Mouse (Mus musculus) lung, embryonic 16.5 days (tissue): ENCODE data around the gene Cyb561d1. TPM values are rescaled to one million over a fixed set of nuclear protein-coding genes. Genes with fewer than 3 reads are reported as not detected.
A peak's percentile ranks its signal among the peaks of the same experiment; 100 is the strongest.

Experiments used
- ATAC-seq: fragments of 200-750 bp; cut with Nextera tagmentation; 2 replicates; pipeline ENCODE4 v1.8.0; 2017; ENCODE audit warnings: low read depth, mild to moderate bottlenecking, moderate library complexity
- H3K27ac ChIP-seq: fragments of 300-500 bp; sonication (generic); 2 replicates; pipeline ENCODE4 v1.5.1; 2014; ENCODE audit warnings: mild to moderate bottlenecking, control low read depth, low read length
- H3K27me3 ChIP-seq: fragments of 300-500 bp; sonication (generic); 2 replicates; pipeline ENCODE4 v1.6.1; 2014; ENCODE audit warnings: low read depth, low read length, mixed read lengths; ENCODE audit not compliant: control insufficient read depth, insufficient read depth
- H3K36me3 ChIP-seq: fragments of 300-500 bp; sonication (generic); 2 replicates; pipeline ENCODE4 v1.6.1; 2014; ENCODE audit warnings: low read length; ENCODE audit not compliant: control insufficient read depth, insufficient read depth
- H3K4me1 ChIP-seq: fragments of 300-500 bp; sonication (generic); replicated peaks from 2 replicates; pipeline ENCODE4 v1.6.1; 2014; ENCODE audit warnings: low read length, mixed read lengths; ENCODE audit not compliant: control insufficient read depth, insufficient read depth
- H3K4me2 ChIP-seq: fragments of 300-500 bp; sonication (generic); 2 replicates; pipeline ENCODE4 v1.6.1; 2014; ENCODE audit warnings: low read depth, low read length, control low read depth
- H3K4me3 ChIP-seq: fragments of 300-500 bp; sonication (generic); 2 replicates; pipeline ENCODE4 v1.5.1; 2014; ENCODE audit warnings: mild to moderate bottlenecking, low read length, control low read depth
- H3K9ac ChIP-seq: fragments of 300-500 bp; sonication (generic); 2 replicates; pipeline ENCODE4 v1.6.1; 2014; ENCODE audit warnings: low read length, control low read depth
- H3K9me3 ChIP-seq: fragments of 300-500 bp; sonication (generic); 2 replicates; pipeline ENCODE4 v1.6.1; 2016; ENCODE audit warnings: low read length; ENCODE audit not compliant: control insufficient read depth
- WGBS: fragments of 180-500 bp; shearing (Covaris S2); extraction: QIAGEN DNeasy Blood & Tissue Kit; methylation state at CpG from one replicate; pipeline ENCODE4 v1.1.7; 2014; 5-methylcytosine and 5-hydroxymethylcytosine counted together
- polyA plus RNA-seq: library from polyadenylated mRNA; unstranded; fragments of >200 nt; fragmentation: Nextera tagmentation; extraction: Ambion mirVana; gene quantifications from 2 replicates; pipeline ENCODE4 v1.2.1, GENCODE M21; 2015

Gene Cyb561d1
- polyA plus RNA-seq, 1 experiment from 2014 or later: 3.1 TPM

GRCm38 (mm10) chr3:108220661-108221060 is 19.6 kb upstream of the Cyb561d1 start:
- Histone ChIP-seq H3K4me1 (no peaks in the 10 kb centered on the region), H3K9me3 (no peaks in the 10 kb centered on the region), H3K27me3 (peaks cover 19% of the 10 kb centered on the region), H3K27ac (no peak overlapping the region), H3K9ac (no peak overlapping the region), H3K36me3 (no peaks in the 10 kb centered on the region), H3K4me2 (no peak overlapping the region), H3K4me3 (no peak overlapping the region)
- whole genome bisulfite sequencing: 66% methylated on average over 3 of the region's 3 CpGs
- no peak for ATAC-seq

GRCm38 (mm10) chr3:108214734-108215133 is 13.7 kb upstream of the Cyb561d1 start:
- Histone ChIP-seq H3K27ac (no peak overlapping the region), H3K4me2 (no peak overlapping the region), H3K9me3 (no peaks in the 10 kb centered on the region), H3K27me3 (no peaks in the 10 kb centered on the region), H3K36me3 (no peaks in the 10 kb centered on the region), H3K9ac (no peak overlapping the region), H3K4me3 (no peak overlapping the region), H3K4me1 (peaks cover 4% of the 10 kb centered on the region)
- 8% methylated on average over 5 of the region's 5 CpGs for WGBS
- ATAC-seq: no peak

DNA sequence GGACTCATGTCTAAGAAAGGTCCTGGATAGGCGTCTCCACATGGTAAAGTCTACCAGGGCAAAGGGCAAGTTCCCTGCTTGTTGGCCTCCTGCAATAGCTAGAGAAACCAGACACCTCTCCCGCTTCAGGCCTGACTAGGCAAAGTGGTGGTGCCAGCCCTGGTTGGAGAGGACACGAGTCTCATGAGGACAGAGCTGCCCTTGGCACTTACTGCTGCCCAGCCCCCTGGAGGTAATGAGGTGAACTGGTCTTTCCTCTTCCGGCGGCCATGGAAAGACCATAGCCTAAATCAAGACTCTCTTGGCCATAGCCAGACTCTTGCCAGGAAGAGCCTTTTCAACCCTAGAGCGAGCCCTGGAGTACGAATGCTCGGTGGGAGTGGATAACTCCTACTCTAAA is 11.4 kb upstream of the Cyb561d1 start:
- H3K4me3 ChIP-seq: no peak overlapping the region
- no peaks in the 10 kb centered on the region for H3K36me3 ChIP-seq
- H3K27ac ChIP-seq: no peak overlapping the region
- no peaks in the 10 kb centered on the region for H3K27me3 ChIP-seq
- peaks cover 19% of the 10 kb centered on the region for H3K4me1 ChIP-seq
- H3K9ac ChIP-seq: no peak overlapping the region
- WGBS: 79% methylated on average over 8 of the region's 8 CpGs
- H3K4me2 ChIP-seq: no peak overlapping the region
- ATAC-seq: no peak
- H3K9me3 ChIP-seq: no peaks in the 10 kb centered on the region

DNA sequence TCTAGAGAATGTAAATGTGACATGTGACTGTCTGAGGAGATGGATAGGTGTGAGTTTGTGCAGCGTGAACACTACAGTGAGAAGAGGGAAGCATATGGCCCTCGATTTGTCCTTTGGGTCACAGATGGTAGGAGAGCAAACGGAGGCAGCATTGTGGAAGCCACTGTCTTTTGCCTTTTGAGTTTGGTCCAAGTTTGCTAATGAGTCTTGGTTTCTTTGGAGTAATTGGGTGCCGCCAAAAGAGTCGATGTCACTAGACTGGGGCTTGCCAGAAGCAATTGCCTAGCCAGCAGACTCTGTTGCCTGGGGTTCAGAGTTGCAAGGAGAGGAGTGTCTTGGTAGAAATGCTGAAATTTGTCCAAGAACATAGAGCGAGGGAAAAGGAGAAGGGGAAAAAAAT is 10.8 kb upstream of the Cyb561d1 start:
- WGBS: 64% methylated on average over 6 of the region's 6 CpGs
- H3K9ac ChIP-seq: no peak overlapping the region
- H3K27me3 ChIP-seq: no peaks in the 10 kb centered on the region
- no peaks in the 10 kb centered on the region for H3K9me3 ChIP-seq
- H3K4me2 ChIP-seq: no peak overlapping the region
- H3K36me3 ChIP-seq: no peaks in the 10 kb centered on the region
- ATAC-seq: no peak
- H3K4me1 ChIP-seq: peaks cover 24% of the 10 kb centered on the region
- H3K27ac ChIP-seq: no peak overlapping the region
- no peak overlapping the region for H3K4me3 ChIP-seq

GRCm38 (mm10) chr3:108210771-108211139 is 9.7 kb upstream of the Cyb561d1 start, which contains the start of gene Atxn7l2:
Atxn7l2 (minus strand) TSS chr3:108210934.
- 0% methylated on average over 14 of the region's 14 CpGs for WGBS
- peak within 1 kb of the TSS; percentile 71 for H3K4me3 ChIP-seq
- no peaks in the 10 kb centered on the region for H3K27me3 ChIP-seq
- peak within 1 kb of the TSS; percentile 87 for H3K27ac ChIP-seq
- H3K9me3 ChIP-seq: no peaks in the 10 kb centered on the region
- H3K36me3 ChIP-seq: peaks cover 4% of the 10 kb centered on the region; the same call in 1 of the 2 replicates
- peak within 1 kb of the TSS; percentile 80 for H3K9ac ChIP-seq
- peak; percentile 68 for ATAC-seq
- peaks cover 27% of the 10 kb centered on the region for H3K4me1 ChIP-seq
- peak within 1 kb of the TSS; percentile 72 for H3K4me2 ChIP-seq

DNA sequence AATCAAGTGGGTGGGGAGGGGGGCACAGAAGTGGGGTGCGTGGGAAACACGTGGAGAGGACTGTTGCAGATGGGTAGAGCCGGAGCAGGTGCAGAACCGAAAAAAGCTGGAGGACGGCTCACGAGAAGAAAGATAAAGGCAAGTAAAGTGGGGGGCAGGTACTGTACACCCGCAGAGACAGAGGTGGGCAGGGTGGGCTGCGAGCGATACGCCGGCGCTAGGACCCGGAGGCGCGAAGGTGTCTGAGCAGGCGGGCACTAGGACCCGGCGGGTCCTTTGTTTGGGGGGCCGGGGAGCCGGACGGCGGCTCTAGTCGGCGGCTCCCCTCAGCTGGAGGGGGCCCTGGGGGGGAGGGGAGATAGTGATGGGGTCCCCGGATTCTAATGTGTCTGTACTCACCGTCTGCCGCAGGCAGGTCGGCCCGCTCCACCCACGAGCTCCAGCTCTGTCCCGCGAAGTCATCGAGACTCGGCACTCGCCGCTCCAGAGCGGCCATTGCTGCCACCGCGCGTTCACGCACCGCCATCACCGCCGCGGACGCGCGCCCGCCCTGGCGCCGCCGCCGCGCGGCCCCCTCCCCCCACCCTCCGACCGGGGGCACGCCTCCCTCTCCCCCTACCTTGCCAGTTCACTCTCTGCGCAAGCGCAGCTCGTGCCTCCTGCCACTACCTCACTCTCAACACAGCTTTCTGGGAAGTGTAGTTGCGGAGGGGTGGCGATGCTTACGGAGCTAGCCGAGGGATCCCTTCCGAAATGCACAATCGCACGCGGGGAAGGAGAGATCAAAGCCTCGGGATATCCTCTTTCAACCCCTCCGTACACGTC is 9.1 kb upstream of the Cyb561d1 start:
- Histone ChIP-seq H3K4me2 (peak overlapping the region; percentile 72), H3K4me1 (peaks cover 27% of the 10 kb centered on the region), H3K36me3 (peaks cover 4% of the 10 kb centered on the region; the same call in 1 of the 2 replicates), H3K27ac (peak overlapping the region; percentile 87), H3K9ac (peak overlapping the region; percentile 80), H3K9me3 (no peaks in the 10 kb centered on the region), H3K27me3 (no peaks in the 10 kb centered on the region), H3K4me3 (peak overlapping the region; percentile 71)
- under 1% methylated on average over 62 of the region's 72 CpGs for WGBS
- ATAC-seq: peak; percentile 95

DNA sequence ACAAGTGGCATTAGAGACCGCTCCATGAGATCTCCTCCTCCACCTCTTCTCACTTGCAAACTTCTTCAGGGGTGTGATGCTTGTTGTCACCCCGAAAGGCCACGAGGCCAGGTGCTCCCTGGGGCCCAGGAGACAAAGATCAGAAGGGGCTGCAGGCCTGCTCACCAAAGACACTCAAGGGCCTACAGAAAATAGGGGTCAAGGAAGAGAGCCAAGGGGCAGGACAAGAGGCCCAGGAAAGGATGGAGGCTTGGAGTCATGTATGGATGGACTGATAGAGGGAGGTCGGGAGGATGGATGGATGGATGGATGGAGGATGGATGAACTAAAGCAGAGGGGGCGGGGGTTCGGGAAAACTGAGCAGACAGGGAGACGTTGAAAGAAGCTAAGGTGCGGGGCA is 8.5 kb upstream of the Cyb561d1 start:
- Histone ChIP-seq H3K27me3 (no peaks in the 10 kb centered on the region), H3K4me1 (peaks cover 27% of the 10 kb centered on the region), H3K4me2 (peak overlapping the region; percentile 72), H3K27ac (no peak overlapping the region), H3K36me3 (peaks cover 4% of the 10 kb centered on the region; the same call in 1 of the 2 replicates), H3K9ac (peak overlapping the region; percentile 80), H3K4me3 (peak overlapping the region; percentile 71), H3K9me3 (no peaks in the 10 kb centered on the region)
- ATAC-seq: no peak
- 2% methylated on average over 8 of the region's 8 CpGs for WGBS

DNA sequence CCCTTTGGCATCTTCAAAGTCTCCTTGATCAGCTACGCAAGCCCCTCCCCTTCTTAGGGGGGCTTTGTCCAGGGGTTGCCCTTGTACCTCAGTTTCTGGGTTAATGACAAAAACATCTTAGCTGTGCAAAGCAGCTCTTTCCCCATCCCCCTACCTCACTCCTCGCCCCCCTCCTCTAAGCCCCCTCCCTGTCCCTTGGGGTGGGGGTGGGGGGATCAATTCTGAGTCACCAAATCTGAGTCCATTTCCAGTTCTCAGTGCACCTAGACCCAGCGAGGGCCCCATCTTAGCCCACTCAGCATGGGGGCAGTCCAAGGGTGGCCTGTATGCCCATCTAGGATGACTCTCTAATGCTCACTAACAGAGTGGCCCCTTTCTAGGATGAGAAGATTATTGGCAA is 8.0 kb upstream of the Cyb561d1 start:
- Histone ChIP-seq H3K9me3 (no peaks in the 10 kb centered on the region), H3K36me3 (peaks cover 4% of the 10 kb centered on the region; the same call in 1 of the 2 replicates), H3K27me3 (no peaks in the 10 kb centered on the region), H3K4me1 (peaks cover 27% of the 10 kb centered on the region), H3K4me2 (peak overlapping the region; percentile 72), H3K9ac (peak overlapping the region; percentile 80), H3K4me3 (peak overlapping the region; percentile 71), H3K27ac (no peak overlapping the region)
- WGBS: 69% methylated on average over 3 of the region's 3 CpGs
- ATAC-seq: no peak

DNA sequence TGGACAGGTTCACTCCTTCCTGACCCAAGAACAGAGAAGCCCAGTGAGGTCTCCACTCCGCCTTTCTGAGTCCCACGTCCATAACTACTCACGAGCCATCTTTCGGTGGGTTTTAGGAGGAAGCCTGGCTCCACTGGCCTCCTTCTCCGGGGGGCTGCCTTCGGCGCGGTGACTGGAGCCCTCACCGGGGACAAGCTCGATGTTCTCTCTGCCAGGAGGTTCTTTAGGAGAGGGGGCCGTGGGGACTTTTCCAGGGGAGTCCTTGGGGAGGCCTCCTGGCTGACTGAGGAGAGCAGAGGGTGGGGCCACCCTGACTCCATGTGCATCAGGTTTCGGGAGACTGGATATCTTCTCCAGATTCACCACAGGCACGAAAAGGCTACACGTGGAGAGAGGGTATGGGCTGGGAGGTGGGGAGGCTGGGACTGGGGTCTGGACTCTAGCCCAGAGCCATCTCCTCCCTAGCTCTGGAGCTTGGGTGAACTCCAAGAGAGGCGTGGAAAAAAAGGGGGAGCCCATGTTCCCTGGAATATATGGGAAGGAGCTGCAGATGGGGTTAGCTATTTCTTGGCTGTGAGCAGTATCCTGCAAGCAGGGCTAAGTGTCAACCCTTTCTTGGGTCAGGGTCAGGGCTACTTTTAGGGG is 5.8 kb upstream of the Cyb561d1 start:
- Histone ChIP-seq H3K9ac (peak overlapping the region; percentile 31; the same call in 1 of the 2 replicates), H3K4me3 (no peak overlapping the region), H3K36me3 (peaks cover 4% of the 10 kb centered on the region), H3K27me3 (no peaks in the 10 kb centered on the region), H3K4me2 (peak overlapping the region; percentile 10; the same call in 1 of the 2 replicates), H3K9me3 (no peaks in the 10 kb centered on the region), H3K27ac (no peak overlapping the region), H3K4me1 (peaks cover 31% of the 10 kb centered on the region)
- ATAC-seq: no peak; the same call in 1 of the 2 replicates
- WGBS: 69% methylated on average over 15 of the region's 15 CpGs
